Mouse (Mus musculus): ENCODE results near the gene Dnajc4.

DNA sequence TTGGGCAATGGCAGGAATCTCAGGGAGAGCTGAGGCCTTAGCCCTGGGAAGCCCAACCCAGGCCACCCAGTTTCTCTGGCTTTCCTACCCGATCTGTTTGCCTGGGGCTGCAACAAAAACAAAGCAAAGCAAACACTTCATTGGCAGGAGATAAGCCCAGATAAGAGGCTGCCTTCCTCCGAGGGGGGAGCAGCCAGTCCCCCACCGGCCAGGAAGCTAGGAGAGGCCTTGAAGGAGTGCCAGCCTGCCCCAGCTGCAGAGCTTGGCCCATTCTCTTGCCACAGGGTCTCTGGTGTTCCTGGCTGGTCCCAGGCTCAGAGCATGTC is 39.7 kb downstream of the Dnajc4 start:
- no peak for TF ChIP-seq POLR2A (IDR thresholded peaks at IDR 0.05; ENCODE audit: insufficient read depth, low read length)
- TF ChIP-seq CTCF (IDR thresholded peaks at IDR 0.05; ENCODE audit: low read depth, low read length), result no peak
- no peak for TF ChIP-seq EP300 (IDR thresholded peaks at IDR 0.05; ENCODE audit: insufficient read depth, low read depth, low read length)
